Mouse (Mus musculus): ENCODE data around the gene Kcnj10.

The Kcnj10 gene

DNA sequence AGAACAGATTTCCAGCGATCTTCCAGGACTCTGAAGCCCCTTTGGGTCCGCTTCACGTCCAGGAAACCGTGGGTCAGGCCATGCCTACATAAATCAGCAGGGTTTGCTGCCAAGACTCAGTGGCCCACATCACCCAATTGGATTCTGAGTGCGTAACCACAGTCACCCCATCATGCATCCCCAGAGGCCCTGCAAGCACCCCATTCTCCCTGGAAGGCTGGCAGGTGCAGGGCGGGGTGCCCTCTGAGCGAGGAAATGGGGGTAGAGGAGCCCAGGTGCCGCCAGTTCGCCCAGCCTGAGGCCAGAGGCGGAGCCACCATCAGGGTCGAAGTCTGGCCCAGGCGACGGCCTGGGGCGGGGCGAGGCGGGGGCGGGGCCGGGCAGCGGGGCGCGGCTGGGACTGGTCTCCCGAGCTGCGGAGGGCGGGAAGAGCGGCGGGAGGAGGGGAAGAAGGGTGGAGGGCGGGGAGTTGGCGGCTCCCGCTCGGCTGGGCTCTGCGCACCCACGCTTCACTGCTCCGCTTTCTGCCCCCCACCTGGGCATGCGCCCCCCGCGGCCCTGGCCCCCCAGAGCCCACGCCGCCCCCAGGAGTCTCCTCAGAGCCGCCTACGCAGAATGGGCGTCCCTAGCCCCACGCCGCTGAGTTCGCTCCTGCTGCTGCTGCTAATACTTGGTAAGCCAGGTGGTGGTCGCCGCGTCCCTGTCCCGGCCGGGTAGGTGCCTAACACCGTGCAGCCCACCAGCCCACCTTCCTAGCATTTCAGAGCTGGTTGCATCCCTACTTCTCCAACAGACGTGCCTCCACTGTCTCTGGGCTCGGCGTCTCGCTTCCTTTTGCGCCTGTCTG lies 28.9 kb upstream of the Kcnj10 start:
- DNase-seq (ENCODE audit: low read depth, low spot score): peak; percentile 93

DNA sequence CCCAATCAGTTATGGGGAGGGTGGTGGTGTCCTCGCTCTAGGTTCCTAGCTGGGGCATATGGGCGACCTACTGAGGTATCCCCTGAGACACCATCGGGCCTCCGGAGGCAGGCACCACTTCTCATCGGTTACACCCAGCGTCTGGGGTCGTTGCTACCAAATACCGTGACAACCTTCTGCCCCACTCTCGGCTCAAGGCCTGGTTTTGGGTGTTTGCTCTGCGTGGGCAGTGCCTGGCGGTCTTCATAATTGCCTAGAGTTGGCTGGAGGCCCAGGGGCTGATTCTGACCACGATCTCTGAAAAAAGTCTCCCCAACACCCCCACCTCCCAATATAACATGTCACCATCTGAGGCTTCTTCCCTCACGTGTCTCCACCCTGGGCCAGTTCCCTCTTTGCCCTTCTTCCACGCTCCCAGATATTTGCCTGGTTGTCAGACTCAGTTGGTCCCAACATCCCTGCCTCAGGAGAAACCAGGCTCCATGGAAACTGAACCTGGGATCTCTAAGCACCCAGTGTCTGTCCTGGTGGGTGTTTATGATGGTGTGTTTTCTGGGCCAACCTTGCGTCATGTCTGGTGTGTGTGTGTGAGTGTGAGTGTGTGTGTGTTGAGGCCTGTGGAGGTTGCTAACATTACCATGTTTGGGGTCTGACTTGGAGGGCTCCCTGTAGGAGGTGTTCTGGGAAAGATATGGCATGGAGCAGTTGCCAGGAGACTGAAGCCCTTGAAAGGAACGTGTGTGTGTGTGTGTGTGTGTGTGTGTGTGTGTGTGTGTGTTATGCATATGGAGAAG lies 28.0 kb upstream of the Kcnj10 start:
- DNase-seq (ENCODE audit: low read depth, low spot score): no peak

DNA sequence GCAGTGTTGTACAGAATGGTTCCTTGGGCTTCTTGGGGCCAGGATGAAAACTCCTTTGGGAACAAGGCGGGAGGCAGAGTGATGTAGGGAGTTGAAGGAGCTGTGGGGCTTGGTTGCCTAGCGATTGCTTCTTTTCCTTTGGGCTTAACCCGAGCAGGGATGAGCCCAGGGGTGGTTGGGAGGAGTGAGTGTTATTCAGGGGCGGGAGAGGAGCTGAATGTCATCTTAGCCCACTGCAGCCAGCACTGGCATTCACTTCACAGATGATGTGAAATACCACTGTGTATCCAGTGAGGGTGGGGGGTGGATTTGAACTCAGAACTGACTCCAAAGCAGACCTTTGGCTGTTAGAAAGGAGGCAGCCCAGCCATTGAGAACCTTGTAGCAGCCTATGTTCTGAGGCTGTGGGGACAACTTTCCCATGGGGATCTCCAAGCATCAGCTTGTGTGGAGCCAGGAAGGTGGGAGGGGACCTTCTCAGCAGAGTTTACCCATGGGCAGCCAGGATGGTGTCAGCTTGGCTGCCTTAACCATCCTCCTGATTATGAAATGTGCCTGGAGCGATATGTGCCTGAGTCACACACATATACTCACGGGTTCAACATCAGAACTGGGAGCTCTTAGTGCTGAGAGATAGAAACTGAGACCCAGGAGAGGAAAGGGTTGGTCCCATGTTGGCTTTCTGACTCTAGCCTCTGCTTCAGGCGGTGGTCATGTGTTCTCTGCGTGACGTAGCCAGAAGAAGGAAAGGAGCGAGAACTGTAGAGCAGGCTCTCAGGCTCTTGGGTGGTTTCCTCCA lies 27.2 kb upstream of the Kcnj10 start:
- DNase-seq (ENCODE audit: low read depth, low spot score): no peak

DNA sequence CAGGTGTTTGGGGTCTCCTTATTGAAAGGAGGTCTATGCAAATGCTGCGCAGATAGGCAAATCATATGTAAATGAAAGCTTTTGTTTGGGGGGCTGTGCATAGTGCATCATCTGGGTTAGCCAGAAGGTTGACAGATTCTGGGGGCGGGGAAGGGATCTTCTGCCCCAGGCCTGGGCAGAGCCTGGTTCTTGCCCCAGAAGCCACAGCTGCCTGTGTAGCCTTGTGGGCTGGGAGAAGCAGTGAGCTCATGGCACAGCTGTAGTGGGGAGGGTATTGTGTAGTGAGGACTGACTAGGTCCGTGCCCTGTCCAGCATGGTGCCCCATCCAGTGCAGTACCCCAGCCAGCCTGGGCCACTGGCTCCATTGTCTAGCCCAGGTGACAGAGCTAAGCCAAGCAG lies 26.1 kb upstream of the Kcnj10 start:
- DNase-seq (ENCODE audit: low read depth, low spot score): no peak

DNA sequence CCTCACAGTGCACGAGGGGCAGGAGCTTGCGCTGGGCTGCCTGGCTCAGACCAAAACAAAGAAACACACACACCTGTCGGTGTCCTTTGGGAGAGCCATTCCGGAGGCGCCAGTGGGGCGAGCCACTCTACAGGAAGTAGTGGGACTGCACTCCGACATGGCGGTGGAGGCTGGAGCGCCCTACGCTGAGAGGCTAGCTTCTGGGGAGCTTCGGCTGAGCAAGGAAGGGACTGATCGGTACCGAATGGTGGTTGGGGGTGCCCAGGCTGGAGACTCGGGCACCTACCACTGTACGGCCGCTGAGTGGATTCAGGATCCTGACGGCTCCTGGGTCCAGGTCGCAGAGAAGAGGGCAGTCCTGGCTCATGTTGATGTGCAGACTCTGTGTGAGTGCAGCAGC lies 23.6 kb upstream of the Kcnj10 start:
- DNase-seq (ENCODE audit: low read depth, low spot score): no peak

DNA sequence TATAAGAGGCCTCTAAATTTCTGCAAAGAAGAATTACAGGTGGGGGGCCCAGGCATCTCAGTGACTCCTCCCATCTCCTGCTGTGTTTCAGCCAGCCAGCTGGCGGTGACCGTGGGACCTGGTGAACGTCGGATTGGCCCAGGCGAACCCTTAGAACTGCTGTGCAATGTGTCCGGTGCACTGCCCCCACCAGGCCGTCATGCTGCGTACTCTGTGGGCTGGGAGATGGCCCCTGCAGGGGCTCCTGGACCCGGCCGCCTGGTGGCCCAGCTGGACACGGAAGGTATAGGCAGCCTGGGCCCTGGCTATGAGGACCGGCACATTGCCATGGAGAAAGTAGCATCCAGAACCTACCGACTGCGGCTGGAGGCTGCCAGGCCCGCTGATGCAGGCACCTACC lies 23.1 kb upstream of the Kcnj10 start:
- no peak for DNase-seq (ENCODE audit: low read depth, low spot score)

DNA sequence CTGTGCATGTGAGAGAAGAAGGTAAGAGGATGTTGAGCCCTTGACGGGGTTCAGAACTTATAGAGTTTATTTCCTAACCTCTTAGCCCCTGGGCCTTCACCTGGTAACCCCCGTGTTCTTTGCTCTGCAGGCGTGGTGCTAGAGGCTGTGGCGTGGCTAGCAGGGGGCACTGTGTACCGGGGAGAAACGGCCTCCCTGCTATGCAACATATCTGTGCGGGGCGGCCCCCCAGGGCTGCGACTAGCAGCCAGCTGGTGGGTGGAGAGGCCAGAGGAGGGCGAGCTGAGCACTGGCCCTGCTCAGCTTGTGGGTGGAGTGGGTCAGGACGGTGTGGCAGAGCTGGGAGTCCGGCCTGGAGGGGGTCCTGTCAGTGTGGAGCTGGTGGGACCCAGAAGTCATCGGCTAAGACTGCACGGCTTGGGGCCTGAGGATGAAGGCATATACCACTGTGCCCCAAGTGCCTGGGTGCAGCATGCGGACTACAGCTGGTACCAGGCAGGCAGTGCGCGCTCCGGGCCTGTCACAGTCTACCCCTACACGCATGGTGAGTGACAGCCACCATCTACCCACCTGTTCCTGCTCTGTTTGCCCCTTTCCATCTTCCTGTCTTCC lies 22.5 kb upstream of the Kcnj10 start:
- DNase-seq (ENCODE audit: low read depth, low spot score): no peak

DNA sequence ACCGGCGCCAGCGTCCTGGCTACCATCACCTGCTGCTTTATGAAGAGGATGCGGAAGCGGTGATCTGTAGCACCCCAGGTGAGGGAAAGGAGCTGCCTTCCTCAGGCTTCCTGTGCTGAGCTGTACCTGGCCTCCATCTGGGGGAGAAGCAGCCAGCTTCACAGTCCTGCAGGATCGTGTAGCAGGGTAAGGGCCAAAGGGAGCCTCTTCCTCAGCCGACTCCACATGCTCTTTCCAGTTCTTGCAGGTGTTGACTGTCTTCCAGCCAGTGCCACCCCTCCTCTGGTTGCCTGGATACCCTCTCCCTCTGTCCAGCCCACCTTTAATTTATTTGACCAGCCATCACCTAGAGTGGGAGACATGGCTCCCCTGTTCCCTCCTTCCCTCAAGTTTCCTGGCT lies 21.7 kb upstream of the Kcnj10 start:
- no peak for DNase-seq (ENCODE audit: low read depth, low spot score)

DNA sequence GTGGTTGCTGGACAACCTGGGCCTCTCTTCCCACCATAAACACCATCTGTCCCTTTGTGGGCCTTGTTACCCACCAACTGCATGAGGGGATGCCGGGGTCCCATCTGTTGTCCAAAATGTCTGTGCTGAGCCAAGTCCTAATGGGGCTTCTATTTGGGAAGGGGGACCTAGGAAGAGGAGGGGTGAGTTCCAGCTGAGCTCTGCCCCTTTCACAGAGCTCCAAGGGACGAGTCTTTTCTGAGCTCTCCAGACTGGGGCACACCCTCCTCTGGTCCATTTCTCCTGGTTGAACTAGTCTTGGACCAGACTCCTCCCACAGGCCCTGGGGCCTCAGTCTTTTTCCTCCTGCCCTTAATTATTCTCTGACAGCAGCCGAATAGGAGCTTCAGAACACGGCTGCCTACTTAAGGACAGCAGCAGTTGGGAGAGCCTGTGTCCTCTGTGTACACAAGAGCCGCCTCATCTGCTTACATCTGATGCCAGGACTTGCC lies 21.0 kb upstream of the Kcnj10 start:
- DNase-seq (ENCODE audit: low read depth, low spot score): peak; percentile 51

DNA sequence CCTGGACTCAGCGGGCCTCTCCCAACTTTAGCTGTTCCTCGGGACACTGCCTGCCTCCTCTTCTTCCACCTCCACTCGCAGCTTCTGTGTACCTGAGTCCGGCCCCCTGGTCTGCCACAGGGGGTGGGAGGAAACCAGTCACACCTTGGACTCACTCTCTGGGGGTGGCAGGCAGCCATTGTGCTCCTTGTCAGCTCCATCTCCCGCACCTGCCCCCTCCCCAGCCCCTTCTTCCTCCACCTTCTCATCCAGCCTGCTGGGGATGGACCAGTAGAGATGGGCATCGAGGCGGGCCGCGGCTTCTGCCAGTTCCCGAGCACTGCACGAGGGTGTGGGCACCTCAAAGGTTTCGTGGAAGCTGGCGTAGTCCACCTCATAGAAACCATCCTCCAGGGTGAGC lies 18.3 kb upstream of the Kcnj10 start:
- no peak for DNase-seq (ENCODE audit: low read depth, low spot score)

DNA sequence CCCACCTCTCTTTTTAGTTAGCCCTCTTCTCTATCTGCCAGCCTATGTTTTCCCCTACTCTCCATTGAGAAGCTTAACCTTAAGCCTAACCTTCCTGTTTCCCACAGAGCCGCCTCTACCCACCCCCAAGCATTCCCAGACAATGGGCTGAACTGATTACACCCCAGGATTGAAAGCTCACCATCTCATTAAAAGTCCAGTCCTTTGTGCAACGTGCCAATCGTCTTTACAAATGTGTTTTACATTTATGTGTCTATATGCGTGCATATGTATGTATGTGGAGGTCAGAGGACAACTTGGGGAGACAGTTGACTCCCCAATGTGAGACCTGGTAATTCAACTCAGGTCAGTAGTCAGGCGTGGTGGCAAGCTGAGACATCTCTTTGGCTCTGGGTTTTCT lies 17.7 kb upstream of the Kcnj10 start:
- no peak for DNase-seq (ENCODE audit: low read depth, low spot score)

DNA sequence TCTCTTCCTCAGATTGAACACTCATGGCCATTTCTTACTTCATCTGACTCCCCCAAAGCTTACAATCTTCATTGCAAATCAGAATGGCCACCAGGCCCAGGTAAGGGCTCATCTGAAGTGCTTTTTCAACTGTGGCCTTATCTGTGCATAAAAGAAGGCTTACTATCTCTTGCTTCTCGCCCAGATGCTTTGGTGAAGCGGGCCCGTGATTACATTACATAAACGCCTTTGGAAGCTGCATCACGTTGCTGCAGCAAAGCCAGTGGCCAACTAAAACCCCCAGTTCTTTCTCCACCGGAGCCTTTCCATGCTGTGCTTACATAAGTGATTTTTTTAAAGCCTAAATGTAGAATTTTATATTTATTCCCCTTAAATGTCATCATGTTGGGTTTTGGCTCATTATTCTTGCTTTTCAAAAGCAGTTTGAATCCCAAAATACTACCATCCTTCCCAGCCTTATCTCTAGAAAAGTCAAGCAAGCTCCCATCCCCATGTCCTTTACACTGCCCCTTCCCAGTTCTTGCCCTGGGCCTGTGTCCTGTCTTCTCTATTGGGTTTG lies 17.1 kb upstream of the Kcnj10 start:
- DNase-seq (ENCODE audit: low read depth, low spot score): no peak

DNA sequence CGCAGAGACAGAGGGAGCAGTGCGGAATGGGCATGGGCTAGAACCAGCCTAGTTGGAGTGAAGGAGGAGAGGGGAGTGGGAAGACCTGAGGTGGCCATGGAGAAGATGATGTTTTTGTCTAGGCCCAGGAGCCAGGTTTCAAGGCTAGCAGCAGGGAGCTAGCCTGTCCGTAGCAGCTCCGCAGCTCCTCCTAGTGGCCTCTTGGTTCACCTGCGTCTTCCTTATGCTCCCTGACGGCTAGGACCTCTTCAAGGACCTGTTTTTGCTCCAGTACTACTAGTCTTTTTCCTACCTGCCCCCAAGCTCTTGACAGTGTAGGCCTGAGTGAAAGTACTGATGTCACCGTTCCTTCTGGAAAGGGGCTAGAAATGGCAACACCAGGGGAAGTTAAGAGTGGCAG lies 16.3 kb upstream of the Kcnj10 start:
- DNase-seq (ENCODE audit: low read depth, low spot score): peak; percentile 92

DNA sequence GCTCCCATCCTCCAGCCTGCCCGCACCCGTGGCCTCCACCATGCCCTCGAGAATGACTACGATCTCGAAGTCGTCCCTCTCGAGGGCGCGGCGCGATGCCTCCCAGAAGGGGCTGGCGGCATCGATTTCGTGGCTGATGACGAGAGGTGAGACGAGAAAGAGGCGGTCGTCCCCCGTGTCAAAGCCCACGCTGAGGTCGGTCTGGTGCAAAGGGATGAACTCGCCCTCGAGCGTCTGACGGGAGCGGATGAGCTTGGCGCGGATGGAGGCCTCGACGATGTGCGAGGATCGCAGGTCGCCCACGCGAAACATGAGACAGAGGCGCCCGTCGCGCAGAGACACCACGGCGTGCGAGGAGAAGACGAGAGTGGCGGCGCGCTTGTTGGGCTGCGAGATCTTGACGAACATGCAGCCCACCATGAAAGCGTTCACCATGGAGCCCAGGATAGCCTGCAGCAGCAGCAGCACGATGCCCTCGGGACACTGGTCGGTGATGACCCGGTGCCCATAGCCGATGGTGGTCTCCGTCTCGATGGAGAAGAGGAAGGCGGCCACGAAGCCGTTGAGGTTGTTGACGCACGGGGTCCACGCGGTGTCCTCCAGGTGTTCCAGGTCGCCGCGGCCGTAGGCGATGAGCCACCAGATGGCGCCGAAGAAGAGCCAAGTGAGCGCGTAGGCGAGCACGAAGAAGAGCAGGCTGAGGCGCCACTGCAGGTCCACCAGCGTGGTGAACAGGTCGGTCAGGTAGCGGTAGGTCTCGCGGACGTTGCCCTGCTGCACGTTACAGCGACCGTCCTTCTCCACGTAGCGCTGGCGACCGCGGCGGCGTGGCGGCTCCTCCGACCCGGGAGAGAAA lies 15.1 kb upstream of the Kcnj10 start:
- peak; percentile 87 for DNase-seq (ENCODE audit: low read depth, low spot score)

DNA sequence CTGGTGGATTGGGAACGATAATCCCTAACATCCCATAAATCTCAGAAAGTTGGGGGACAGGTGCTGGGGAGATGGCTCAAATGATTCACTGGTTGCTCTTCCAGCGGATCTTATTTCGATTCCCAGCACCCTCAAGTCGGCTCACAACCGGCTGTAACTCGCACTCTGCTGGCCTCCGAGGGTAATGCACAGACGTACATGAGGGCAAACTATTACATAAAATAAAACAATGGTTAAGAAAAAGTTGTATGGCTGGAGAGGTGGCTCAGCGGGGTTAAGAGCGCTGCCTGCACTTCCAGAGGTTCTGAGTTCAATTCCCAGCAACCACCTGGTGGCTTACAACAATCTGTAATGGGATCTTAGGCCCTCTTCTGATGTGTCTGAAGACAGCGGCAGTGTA lies 14.3 kb upstream of the Kcnj10 start:
- DNase-seq (ENCODE audit: low read depth, low spot score): peak; percentile 84

DNA sequence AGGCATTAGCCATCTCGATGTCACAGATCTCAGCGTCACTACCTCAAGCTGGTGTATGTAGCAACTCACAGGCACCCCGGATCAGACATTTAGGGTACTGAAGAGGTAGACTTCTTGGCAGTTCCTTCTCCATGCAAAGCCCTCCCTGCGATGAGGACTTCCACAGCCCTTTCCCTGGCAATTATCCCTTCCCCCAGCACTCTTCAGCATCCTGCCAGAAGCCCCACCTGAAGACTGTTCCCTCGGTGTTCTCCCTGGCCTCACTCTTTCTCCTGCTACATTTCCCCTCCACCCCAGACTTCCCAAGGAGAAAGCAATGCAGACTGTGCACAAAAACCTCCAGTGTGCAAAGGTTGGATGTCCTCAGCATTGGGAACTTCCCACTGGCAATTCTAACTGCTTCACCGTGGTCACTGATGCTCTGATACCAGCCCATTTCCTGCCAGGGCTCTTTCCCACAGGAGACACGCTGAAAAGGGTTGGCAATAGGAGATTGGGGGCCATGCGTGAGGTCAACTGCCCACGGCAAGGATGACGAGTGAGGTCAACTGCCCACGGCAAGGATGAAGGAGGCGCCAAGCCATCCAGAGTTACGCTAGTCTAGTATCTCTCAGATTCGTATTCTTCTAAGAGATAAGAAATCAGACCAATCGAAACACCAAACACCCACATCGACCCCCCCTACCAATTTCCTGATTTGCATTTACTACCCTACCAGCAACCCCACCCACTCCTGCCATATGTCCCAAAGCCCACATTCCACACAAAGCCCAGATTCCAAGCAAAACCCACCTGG lies 13.6 kb upstream of the Kcnj10 start:
- no peak for DNase-seq (ENCODE audit: low read depth, low spot score)

DNA sequence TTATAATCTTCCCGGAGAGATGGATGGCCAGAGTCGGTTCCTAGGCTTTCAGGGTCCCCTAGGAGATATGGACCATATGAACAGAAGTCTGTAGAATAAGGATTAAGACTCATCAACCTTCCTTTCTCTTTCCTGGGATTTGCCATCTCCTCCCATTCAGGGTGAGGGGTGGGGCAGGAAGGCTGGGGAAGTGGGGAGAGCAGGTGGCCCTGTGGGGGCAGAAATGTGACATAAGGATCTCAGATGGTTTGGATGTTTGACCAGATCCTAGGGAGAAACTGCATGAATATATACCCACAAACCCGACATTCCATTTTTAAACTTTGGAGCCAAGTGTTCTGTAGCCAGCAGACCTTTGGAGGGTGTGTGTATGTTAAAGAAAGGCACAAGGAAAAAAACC lies 13.0 kb upstream of the Kcnj10 start:
- DNase-seq (ENCODE audit: low read depth, low spot score): no peak

DNA sequence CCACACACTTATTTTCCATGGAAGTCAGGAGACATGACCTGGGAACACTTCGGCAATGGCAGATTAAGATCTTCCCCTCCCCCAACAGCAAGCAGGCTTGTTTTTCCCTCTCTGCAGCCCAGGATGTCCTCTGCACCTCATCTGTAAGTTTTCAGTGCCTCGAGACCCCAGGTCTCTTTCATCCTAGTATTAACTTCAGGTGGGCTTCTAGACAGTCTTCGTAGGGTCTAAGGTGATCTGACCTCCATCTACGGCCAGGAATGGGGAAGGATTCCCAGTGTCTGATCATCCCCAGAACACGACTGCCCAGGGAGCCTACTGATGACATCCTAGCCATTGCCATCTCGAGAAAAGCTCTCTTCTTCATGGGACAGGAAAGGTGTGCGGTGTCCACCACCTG lies 12.5 kb upstream of the Kcnj10 start:
- DNase-seq (ENCODE audit: low read depth, low spot score): no peak

DNA sequence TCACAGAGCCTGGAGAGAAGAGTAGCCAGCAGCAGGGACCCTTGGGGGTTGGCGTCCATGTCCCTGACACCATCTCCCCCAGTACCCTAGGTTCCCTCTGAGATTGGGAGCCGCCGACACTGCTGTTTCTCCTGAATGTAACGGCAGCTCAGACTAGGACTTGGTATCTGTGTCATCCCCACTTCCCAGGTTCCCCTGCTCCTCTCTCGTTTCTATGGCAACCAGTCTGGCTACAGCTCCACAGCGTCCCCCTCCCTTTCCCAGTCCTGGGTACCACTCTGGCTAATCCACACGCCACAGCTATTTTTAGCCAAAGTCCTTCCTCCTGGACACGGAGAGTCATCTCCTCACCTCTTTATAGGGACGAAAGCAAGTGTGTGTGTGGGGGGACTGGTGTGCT lies 11.9 kb upstream of the Kcnj10 start, which contains the start of gene Kcnj9:
Gene Kcnj9 (minus strand): TSS at position 188 of the 400 bp plus-strand sequence.
- no peak for DNase-seq (ENCODE audit: low read depth, low spot score)
